Mouse (Mus musculus): ENCODE results near the gene Hdac7.
A peak's percentile ranks its signal among the peaks of the same experiment; 100 is the strongest.

The Hdac7 gene

DNA sequence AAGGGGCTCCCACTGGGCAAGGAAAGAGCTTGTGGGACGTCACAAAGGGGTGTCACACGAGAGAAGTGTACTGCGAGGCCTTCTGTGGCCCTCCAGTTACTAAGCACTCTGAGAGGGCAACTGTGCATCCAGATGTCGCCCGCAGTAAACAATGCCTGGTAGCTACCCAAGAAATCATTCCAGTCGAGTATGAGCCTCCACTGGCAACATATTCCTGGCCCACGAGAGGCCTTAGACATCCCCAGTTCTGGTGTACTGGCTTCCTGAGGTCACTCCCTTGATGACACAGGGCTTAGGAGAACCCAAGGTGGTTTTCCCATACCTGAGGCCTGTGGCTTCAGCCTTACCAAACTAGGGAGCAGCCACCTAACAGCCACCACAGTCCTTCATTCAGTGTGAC is 31.4 kb downstream of the Hdac7 start:
- no peak for DNase-seq

DNA sequence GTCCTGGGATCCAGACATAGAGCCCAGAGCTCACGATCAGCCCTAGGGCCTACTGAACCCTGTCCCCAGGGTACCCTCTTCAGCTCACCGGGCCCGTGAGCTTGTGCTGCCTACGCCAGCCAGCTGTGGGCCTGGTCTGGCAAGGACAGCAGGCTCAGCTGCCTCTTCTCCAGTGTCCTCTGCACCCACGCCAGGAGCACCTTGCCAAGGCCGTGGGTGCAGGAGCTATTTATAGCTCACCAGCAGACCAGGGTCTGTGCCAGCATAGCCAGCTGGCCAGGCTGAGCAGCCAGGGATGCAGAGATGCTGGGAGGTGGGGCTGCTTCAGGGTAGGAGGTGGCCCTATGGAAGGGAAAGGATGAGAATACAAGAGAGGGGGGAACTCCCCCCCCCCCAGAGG is 32.2 kb downstream of the Hdac7 start:
- peak; percentile 94 for DNase-seq

DNA sequence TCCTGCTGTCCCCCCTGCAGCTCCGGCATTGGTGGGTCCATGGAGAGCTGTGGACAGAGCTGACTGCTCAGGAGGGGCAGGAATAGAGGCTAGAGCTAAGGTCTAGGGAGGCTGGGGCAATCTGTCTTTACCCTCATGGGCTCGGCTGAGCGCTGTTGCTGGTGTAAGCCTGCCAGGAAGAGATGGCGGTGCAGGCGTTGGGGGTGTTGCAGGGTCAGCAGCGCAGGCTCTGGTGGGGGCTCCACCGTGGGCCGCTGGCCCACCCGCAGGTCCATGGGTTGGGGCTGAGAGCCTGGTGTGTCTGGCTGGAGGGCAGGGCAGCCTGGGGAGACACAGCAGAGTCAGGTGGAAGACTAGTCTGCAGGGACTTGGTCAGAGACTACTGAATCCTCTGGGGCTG is 33.0 kb downstream of the Hdac7 start:
- no peak for DNase-seq

DNA sequence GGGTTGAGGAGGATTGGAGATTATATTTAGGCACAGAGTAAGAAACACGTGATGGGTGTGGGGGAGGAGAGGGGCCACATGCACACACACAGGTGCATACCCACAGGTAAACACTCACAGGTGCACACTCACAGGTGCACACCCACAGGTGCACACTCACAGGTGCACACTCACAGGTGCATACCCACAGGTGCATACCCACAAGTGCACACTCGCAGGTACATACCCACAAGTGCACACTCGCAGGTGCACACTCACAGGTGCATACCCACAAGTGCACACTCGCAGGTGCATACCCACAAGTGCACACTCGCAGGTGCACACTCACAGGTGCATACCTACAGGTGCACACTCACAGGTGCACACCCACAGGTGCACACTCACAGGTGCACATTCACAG is 33.9 kb downstream of the Hdac7 start:
- DNase-seq: no peak

DNA sequence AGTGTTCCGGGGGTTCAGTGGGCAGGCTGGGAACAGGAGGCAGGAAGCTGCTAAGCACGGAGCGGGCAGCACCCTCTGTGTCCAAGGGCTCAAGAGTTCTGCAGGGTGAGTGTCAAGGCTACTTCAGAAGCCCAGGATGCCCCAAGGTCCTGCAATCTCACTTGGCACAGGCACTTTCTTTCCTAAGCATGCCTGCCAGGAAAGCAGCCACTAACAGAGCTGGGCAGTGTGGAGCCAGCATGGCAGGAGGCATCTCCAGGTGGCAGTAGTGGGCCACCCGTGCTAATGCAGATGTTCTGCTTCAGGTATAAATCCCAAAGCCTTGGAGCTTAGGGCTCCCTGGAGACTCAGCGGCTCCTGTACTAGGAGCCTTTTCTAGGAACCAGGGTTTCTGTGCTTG is 34.4 kb downstream of the Hdac7 start:
- no peak for DNase-seq

DNA sequence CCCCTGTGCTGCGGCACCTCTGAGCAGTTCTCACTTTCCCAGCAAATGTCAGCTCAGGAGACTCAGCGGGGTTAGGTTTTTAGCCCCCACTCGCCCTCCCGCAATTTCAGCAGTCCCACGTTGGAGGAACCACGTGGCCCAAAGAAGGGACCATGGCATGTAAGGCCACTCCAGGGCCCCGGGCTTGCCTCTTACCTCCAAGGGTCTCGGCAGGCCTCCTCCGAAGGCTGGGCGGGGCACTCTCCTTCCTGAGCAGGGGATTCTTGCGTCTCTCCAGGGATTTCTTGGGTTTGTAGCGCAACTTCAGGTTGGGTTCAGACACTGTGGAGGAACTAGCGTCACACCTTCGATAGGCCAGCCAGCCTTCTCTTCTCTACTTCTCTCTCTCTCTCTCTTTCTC is 35.1 kb downstream of the Hdac7 start:
- DNase-seq: no peak

DNA sequence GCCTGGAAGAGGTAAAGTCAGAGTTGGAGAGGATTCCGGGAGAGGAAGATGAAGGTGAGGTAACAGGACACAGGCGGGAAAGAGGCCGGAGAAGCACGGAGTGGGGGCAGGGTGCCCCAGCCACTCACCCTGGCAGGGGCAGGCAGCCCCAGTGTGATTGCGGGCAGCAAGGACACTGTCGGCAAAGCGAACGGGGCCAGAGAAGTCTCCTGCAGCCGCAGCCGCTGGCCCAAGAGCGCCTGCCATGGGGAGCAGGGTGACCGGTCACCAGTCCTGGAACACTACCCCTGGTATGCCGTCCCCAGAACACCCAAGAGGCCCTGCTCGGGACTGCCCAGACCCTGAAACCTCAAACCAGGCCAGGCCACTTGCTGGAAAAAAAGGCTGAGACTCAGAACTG is 35.8 kb downstream of the Hdac7 start:
- no peak for DNase-seq

DNA sequence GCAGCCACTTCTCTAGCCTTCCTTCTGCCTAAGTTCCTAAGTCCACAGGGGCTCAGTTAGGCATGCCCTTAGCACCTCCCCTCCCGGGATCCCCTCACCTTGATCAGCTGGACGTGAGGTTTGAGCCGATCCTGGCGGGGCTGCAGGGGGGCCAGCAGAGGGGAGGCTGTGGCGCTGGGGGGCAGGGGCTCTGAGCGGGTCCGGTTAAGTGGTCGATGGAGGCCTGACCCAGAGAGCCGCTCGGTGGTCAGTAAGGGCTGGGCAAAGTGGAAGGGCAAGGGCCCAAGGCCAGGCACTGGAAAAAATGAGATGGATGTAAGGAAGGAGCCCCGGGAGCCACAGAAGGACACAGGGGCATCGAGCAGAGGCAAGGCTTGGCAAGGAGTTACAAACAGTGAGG is 36.4 kb downstream of the Hdac7 start:
- no peak for DNase-seq

DNA sequence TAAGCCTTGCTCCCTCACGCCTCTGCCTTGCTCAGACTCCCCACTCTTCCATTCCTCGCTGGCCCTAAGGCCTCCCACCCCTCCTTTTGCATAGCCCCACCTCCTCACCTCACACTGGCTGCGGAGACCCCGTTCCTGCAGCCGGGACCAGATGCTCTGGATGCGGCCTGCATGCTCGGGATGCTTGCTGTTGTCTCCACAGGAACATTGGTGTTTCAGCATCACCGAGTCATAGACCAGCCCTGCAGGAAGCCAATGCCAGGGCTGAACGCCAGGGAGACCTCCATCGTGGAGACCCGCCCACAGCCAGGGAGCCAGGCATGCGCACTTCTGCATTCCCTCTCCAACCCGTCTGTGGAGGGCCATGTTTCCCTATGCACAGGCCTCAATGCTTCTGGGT is 41.7 kb downstream of the Hdac7 start:
- no peak for DNase-seq

- no peak for DNase-seq
Measured at GRCm38 (mm10) chr15:97801811-97802210, 42.5 kb downstream of the Hdac7 start.

DNA sequence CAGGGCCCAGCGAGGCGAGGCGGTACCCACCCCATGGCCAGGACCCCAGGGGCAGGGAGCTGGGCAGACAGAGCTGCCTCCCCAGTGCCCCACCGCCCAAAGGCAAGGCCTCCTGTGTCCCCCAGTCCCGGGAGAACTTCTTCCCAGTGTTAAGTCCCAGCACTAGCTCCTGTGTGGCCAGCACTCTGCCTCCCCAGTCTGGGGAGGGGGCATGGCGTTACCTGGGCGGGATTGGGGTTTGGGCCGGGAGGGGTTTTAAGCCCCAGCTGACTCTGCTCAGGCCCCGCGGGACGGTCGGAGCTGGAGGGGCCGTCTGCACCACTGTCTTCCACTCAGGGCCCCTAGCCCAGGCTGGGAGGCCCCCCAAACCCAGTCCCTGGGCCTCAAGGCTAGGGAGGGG is 43.4 kb downstream of the Hdac7 start:
- no peak for DNase-seq

- DNase-seq: no peak
Measured at GRCm38 (mm10) chr15:97799446-97799845, 44.9 kb downstream of the Hdac7 start.

DNA sequence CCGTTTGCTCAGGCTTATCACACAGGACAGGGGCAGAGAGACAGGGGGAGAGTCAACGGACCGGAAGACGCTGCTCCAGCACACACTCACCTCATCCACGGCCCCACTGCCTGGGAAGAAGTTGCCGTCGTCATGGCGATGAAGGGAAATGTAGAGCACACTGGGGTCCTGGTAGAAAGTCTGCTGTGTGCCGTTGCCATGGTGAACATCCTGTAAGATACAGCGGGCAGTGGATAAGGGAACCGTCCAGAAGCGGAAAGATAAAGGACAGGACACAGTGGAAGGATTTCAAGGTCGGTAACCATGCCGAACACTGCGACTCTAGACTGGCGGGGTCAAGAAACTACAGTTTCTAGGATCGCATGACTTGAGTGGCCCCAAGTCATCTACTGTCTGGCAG is 46.2 kb downstream of the Hdac7 start:
- no peak for DNase-seq

- DNase-seq: no peak
Measured at GRCm38 (mm10) chr15:97796674-97797310, 47.5 kb downstream of the Hdac7 start.

DNA sequence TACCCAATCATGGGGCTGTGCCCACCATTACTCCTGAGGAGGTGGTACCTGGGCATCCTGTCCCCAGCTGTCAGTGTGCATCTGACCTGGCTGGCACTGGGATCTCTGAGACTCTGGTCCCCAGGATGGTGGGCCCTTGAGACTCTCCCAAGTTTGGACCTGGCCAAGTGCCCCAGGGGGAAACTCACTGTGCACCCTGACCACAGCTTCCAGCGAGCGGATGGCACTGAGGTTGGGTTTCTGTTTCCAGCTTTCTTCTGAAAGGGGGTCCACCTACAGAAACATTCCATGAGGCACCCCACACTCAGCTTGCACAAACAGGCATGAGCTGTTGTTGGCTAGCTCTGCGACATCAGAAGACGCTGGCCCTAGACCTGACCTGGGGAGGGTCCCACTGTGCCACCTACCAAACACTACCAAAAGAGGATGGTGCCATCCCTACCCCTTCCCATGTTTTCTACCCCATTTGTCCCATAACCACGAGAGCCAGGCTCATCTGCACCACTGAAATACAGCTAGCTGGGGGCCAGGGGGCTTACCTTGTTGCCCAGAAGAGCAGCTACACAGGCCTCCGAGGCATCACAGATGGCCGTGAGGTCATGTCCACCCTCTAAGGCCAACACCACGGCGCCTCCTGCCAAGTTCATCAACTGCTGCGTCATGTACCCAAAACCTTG is 48.6 kb downstream of the Hdac7 start:
- DNase-seq: no peak

DNA sequence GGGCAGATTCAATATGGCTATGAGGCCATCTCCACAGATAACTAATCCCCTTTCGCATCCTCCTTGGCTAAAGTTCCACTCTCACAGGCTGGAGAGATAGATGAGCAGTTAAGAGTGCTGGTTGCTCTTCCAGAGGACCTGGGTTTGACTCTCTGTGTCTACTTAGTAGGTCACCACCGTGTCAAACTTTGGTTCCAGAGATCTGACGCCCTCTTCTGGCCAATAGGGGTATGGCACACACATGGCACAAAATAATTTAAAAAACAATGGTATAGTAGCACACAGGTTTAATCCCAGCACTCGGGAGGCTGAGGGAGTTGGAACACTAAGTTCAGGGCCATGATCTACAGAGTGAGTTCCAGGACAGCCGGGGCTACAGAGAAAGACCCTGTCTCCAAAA is 50.0 kb downstream of the Hdac7 start:
- no peak for DNase-seq

DNA sequence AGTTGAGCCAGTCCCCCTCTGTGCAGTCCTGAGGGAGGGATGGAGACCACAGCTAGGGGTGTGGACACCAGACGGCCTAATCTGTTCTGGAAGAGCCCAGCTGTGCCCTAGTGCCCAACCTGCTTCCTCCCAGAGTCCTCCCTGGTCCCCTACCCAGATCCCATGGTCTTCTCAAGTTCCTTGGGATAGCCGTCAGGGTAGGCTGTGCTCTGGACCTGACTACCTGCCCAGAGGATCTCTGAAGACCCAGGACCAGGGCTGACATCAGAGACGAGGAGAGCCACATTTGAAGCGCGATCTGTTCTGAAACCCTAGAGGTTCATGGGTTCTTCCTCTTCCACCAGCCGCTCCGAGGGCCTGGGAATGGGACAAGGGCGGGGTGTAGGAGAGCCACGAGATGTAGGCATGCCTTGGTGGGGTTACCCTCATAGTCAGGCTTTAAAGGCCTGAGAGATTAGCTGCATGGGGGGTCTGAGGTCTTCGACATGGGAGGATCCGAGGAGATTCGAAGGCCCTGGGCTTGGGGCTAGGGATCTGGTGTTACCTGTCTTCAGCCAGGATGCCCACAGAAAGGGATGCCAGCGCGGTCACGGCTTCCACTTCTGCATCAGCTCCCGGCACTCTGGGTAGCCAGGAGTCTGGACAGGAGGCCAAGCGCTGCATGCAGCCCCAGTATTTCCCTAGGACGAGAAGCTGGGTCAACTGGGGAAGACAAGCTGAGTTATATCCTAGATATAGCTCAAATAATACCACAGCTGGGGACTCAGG is 50.7 kb downstream of the Hdac7 start:
- no peak for DNase-seq

DNA sequence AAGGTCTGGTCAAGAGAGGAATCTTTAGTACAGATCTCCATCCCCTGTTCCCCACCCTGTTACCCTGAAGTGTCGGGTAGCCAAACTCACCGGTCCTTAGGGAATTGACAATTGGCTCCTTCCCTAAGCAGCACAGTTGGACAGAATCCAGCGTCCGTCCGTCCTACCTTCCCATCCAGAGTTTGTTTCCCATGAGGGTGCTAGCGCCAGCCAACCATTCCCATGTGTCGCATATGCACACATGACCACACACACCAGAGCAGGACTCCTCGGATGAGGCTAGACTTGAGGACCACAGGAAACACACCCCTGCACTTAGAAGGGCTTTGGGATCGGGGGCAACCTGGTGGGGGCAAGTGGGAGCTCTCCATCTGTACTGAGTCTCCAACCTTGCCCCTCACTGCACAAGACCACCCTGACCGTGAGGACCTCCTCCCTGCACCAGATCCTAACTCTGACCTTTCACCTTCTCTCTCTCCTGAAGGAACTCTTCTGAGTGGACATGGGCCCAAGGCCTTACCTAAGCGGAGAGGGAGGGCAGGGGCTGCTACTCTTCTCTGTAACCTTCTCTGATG is 53.1 kb downstream of the Hdac7 start:
- DNase-seq: no peak

DNA sequence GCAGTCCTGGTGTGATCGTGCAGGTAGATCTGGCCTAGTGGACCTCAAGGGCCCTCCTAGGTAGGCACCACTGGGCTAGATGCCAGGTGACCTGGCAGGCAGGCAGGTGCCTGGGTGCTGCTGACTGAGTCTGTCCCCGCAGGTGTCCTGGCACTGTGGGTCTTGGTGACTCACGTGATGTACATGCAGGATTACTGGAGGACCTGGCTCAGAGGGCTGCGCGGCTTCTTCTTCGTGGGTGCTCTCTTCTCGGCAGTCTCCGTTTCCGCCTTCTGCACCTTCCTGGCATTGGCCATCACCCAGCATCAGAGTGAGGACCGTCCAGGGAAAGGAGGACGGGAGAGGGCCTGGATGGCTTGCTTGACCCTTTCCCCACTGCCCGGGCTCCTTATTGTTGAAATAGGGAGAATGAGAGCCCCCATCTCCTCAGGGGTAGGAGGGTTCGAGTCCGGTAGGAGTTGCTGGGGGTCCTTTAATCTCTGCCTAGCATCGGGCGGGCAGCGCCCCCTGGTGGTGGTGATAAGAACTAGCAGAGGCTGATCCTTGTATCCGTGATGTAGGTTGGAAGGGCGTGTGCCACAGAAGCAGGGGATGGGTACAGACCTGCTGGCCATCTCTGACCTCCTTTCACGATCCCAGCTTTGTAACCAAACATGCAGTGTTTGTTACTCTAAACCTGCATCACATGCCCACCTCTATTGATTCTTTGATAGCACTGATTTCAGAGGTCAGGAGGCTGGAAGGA is 54.4 kb downstream of the Hdac7 start:
- peak; percentile 72 for DNase-seq

GRCm38 (mm10) chr15:97788821-97789220 is 55.5 kb downstream of the Hdac7 start:
- DNase-seq: peak; percentile 81

GRCm38 (mm10) chr15:97787799-97788667 is 56.3 kb downstream of the Hdac7 start:
- DNase-seq: peak; percentile 57

GRCm38 (mm10) chr15:97787148-97787798 is 57.0 kb downstream of the Hdac7 start:
- no peak for DNase-seq
